Mouse (Mus musculus): ENCODE measurements around the gene Cdh11.

DNA sequence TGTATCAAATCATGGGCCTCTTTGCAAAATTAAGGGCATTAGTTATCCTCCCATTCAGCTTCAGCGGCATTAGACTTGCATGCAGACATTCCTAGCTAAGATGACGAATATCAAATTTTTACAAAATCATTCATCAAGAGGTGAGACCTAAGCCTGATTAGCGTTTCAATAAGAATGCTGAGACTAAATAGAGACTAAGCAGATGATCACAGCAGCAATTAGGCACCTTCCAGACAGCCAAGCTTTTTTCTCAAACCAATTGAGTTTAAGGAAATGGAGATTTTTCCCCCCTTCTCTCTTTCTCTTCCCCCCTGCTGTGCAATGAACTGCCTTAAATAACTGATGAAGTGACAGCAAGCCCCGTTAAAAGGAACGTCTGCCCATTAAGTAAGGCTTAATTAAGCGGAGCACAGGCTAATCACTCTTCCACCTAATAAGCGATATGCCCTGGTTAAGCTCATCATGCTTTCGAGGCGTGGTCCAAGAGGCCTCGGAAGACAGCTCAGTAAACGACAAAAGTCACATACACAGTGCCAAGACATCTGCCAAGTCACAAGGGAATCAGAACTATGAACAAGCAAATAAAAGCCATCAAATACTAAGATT lies 87.1 kb downstream of the Cdh11 start:
- TF ChIP-seq POLR2A (IDR thresholded peaks at IDR 0.05; ENCODE audit: borderline replicate concordance, extremely low read depth, low read depth, low read length): no peak
- no peak for TF ChIP-seq CTCF (IDR thresholded peaks at IDR 0.05; ENCODE audit: insufficient read depth, low read length)
